Mouse (Mus musculus) spleen, postnatal 4 days (tissue): Measurements from ENCODE around the gene Gls.

Experiments
- DNase-seq, 2 experiments: peaks; one replicate each; pipeline ENCODE4 v3.0.0; 2022; ENCODE audit warnings: low spot score in 2 of 2

Gene Gls

DNA sequence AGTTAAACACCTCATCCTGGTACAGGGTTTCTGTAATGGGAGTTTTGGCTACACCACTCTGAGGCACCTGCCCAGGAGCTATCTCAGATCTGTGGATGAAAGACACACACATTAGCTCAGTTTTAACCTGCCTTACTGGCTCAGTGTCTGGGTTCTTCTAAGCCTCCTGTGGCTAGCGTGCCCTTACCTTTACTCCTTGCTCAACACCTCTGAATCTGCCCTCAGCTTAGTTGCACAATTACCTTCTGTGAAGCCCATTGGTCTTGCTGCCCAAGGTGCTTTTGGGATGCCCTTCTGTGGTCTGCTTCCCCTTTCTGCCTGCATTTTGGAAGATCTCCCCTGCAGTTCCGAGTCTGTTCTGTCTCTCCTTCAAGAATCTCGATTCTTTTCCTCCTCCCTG, 108.2 kb downstream of the Gls start:
- no peak for DNase-seq

DNA sequence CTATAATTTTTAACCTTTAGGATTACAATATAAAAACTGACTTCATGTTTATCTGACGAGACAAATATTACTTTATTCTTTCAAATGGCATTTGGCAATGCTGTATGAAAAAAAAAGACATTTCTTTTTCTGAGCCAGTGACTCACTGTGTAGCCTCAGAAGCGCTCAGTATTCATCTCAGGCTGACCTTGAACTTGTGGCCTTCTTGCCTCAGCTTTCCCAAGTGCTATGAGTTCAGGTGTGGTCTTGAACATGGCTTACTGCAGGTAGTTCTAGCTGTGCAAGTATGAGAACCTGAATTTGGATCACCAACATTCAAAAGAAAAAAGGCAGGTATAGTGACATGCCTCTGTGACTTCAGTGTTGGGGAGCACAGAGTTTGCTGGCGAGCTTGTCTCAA, 112.0 kb downstream of the Gls start:
- DNase-seq, result no peak

- no peak for DNase-seq
Measured at GRCm38 (mm10) chr1:52120191-52120590, 112.8 kb downstream of the Gls start.

DNA sequence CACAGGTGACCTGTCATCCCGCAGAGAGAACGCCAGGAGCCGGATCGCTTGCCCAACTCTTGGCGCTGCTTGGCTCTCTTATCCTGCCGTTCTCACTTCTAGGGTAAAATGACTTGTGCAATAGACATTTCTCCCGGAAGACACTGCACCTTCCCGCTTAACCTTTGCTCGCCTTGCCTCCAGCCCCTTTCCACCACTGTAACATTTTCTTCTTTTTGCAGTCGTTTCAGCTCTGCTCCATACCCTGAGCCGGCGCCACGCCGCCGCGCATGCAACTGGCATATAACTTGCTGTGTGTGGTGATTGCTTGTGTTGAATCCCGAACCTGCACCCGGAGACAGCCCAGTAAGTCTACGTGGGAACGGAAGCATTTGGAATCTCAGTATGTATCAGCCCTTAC, 113.3 kb downstream of the Gls start:
- DNase-seq, result no peak

DNA sequence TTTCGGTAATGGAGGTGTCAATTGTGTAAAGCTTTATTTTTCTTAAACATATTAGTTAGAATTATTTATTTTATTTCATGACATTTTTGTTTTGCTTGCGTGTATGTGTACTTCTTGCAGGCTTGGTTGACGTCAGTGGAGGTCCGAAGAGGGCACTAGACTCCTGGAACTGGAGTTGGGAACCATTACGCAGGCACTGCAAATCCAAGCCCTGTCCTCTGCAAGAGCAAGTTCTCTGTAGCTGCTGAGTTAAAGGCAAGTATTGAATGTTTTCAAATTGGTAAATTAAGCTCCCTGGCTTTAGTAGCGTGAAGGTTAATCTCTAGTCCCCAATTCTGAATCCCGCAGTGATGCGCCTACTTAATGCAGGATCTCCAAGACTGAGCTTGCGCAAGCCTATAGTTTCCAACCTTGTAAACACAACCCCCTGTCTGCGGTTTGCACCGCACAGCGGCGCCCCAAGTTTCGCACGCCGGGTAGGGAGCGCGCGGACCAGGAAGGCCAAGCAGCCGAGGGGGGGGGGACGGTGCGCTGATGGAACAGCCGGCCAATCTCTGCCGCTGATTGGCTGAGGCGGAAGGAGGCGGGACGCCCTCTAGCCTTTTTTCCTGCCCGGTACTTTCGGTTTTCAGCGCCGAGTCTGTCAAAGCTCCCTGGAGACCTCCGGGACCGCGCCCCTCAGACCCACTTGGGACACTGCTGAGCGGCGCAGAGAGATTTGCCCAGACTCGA, 114.0 kb downstream of the Gls start, which contains the start of gene Stat1:
Gene Stat1 (plus strand): TSS at position 581 of the 732 bp plus-strand sequence.
- DNase-seq, result peak; percentile 87 to 94

DNA sequence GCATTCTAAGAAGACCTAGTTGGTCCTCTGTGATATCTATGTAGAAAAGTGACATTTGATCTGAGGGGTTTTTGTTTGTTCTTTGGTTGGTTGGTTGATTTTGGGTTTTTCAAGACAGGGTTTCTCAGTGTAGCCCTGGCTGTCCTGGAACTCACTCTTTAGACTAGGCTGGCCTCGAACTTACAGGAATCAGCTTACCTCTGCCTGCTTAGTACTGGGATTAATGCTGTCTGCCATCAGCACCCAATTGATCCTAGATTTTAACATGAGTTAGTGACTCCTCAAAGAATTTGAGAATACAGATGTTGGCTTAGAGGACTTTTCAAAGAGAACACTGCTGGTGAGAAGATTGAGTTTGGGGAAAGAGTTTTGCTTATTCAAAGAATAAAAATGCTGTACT, 115.3 kb downstream of the Gls start:
- DNase-seq, result no peak

DNA sequence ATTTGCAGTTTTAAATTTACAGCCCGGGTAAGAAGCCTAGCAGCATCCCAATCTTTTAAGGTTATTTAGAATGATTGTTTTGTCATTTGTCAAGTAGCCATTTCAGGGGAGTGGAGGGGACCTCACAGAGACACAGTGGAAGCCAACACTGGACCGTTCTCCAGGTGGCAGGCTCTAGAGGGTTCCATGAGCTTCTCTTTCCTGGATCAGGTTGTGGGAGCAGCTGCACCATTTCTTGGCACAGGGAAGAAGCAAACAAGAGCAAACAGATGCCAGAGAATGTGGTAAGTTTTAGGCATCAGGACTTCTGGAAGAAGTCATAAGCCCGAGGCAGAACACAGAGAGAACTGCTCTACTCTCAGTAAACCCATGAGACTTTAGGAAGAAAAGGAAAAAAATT, 116.6 kb downstream of the Gls start:
- DNase-seq, result no peak

- peak; percentile 98 to 100 for DNase-seq
Measured at GRCm38 (mm10) chr1:52113666-52114069, 119.4 kb downstream of the Gls start.
